Mouse (Mus musculus): ENCODE measurements at regions not wholly inside any gene's neighbourhood (a gene's known extent, or its start where the extent isn't known, plus 50 kb on each side); places are given as distances from the start of the nearest gene placed in this dataset.
A peak's percentile ranks its signal among the peaks of the same experiment; 100 is the strongest.

GRCm38 (mm10) chr17:72782775-72783174, 53.5 kb upstream of the Ypel5 start:
- no peak for DNase-seq (ENCODE audit: extremely low spot score, low read depth, low spot score)

GRCm38 (mm10) chr17:72781786-72782185, 54.5 kb upstream of the Ypel5 start:
- DNase-seq (ENCODE audit: extremely low spot score, low read depth, low spot score), result peak; percentile 16

GRCm38 (mm10) chr17:72768266-72768665, 68.0 kb upstream of the Ypel5 start:
- DNase-seq (ENCODE audit: extremely low spot score, low read depth, low spot score), result no peak

- DNase-seq (ENCODE audit: extremely low spot score, low read depth, low spot score), result no peak
These were observed 75.3 kb upstream of the Ypel5 start for GRCm38 (mm10) chr17:72760937-72761336.

GRCm38 (mm10) chr17:72746411-72746810, 89.8 kb upstream of the Ypel5 start:
- DNase-seq (ENCODE audit: extremely low spot score, low read depth, low spot score), result no peak

- DNase-seq (ENCODE audit: extremely low spot score, low read depth, low spot score), result no peak
These were observed 103.2 kb upstream of the Ypel5 start for GRCm38 (mm10) chr17:72733006-72733405.

GRCm38 (mm10) chr17:72731691-72732090, 104.6 kb upstream of the Ypel5 start:
- no peak for DNase-seq (ENCODE audit: extremely low spot score, low read depth, low spot score)

GRCm38 (mm10) chr17:72731175-72731574, 105.1 kb upstream of the Ypel5 start:
- no peak for DNase-seq (ENCODE audit: extremely low spot score, low read depth, low spot score)

GRCm38 (mm10) chr17:72720753-72721152, 115.5 kb upstream of the Ypel5 start:
- DNase-seq (ENCODE audit: extremely low spot score, low read depth, low spot score), result no peak

GRCm38 (mm10) chr17:72719618-72720017, 115.2 kb upstream of the Alk start:
- DNase-seq (ENCODE audit: extremely low spot score, low read depth, low spot score), result no peak

GRCm38 (mm10) chr17:72691630-72692029, 87.2 kb upstream of the Alk start:
- DNase-seq (ENCODE audit: extremely low spot score, low read depth, low spot score), result no peak

GRCm38 (mm10) chr17:72689606-72690005, 85.2 kb upstream of the Alk start:
- no peak for DNase-seq (ENCODE audit: extremely low spot score, low read depth, low spot score)

GRCm38 (mm10) chr17:72688800-72689199, 84.4 kb upstream of the Alk start:
- DNase-seq (ENCODE audit: extremely low spot score, low read depth, low spot score), result no peak

- no peak for DNase-seq (ENCODE audit: extremely low spot score, low read depth, low spot score)
These were observed 70.2 kb upstream of the Alk start for GRCm38 (mm10) chr17:72674658-72675057.

GRCm38 (mm10) chr17:72672010-72672409, 67.6 kb upstream of the Alk start:
- no peak for DNase-seq (ENCODE audit: extremely low spot score, low read depth, low spot score)

- no peak for DNase-seq (ENCODE audit: extremely low spot score, low read depth, low spot score)
These were observed 62.5 kb upstream of the Alk start for GRCm38 (mm10) chr17:72666961-72667360.

GRCm38 (mm10) chr17:72661678-72662077, 57.3 kb upstream of the Alk start:
- DNase-seq (ENCODE audit: extremely low spot score, low read depth, low spot score), result no peak

- no peak for DNase-seq (ENCODE audit: extremely low spot score, low read depth, low spot score)
These were observed 54.3 kb upstream of the Alk start for GRCm38 (mm10) chr17:72658744-72659143.

- DNase-seq (ENCODE audit: extremely low spot score, low read depth, low spot score), result no peak
These were observed 53.4 kb upstream of the Alk start for GRCm38 (mm10) chr17:72657826-72658225.
